Mouse (Mus musculus) thymus, postnatal 4 days (tissue): ENCODE measurements around the gene Prkce.

ENCODE experiments used
- DNase-seq: peaks from one replicate; pipeline ENCODE4 v3.0.0; 2021

Gene Prkce

DNA sequence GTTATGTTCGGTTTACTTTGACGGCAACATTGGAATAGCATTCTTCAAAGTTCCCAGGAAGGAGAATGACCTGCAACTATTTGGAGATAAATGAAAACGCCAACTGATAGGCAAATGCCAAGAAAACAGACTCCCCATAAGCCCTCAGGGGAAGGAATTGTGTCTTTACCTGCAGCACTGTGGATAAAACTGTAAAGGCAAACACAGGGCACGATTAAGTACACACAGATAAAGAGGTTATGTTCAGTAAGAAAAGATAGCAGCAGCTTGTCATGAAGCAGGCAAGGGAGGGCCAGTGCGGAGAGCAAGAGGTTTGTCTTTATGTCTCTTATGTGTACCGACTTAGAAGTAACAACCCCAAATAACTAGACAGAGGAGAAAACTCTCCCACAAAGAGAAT lies 326.9 kb downstream of the Prkce start:
- no peak for DNase-seq

DNA sequence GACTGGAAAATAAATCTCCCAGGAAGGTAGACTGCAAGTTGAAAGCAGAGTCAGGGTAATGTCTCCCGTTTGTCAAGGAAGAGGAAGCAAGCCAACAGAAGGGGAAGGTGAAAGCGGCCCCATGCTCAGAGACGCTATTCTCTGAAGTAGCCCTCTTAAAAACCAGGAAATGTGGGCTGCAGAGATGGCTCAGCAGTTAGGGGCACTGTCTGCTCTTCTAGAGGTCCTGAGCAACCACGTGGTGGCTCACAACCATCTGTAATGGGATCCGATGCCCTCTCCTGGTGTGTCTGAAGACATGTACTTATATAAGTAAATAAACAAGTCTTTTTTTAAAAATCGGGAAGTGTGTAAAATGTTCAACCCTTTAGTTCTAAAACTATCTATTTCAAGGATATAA lies 327.3 kb downstream of the Prkce start:
- no peak for DNase-seq

DNA sequence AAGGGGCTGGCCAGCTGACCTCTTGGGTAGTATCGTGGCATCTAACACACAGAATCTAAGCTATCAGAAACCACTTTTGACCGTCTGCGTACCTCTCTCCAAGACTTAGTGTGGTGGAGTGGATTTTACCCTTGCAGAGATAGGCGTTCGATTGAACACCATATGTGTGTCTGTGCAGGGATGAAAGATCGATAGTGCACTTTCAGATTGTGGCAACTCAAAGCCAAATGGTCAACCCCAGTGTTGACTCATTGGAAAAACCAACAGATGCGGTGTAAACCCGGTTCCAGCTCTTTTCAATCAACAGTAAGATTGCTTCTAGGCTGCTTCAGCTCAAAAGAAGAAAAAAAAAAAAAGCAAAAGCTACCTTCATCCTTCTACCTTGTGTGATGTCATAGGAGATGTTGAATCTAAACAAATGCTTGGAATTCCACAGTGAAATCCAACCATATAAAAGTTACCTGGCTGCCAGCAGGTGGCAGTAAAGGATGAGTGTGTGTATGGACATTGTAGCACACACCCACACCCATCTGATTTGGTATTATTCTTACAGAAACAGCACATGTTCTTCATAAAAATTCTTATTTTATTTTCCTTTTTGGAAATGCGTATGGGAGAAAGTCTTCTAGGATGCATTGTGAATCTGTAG lies 328.7 kb downstream of the Prkce start:
- DNase-seq: peak; percentile 62

DNA sequence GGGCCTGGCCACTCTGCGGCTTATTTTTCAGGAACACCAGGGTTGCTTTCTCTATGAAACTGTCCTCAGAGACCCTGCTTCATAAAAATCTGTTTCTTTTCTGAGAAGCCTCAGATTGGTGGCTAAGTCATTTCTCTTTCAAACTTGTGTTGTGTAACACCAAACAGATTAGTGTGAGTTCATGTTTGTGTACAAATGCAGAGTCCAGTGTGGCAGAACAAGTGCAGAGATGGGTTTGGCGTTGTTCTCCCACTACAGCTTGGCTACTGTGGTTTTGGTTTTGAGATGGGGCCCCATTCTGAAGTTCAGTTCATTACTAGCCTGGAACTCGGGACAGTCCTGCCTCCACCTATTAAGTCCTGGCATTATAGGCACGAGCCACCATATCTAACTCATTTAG lies 329.7 kb downstream of the Prkce start:
- no peak for DNase-seq

DNA sequence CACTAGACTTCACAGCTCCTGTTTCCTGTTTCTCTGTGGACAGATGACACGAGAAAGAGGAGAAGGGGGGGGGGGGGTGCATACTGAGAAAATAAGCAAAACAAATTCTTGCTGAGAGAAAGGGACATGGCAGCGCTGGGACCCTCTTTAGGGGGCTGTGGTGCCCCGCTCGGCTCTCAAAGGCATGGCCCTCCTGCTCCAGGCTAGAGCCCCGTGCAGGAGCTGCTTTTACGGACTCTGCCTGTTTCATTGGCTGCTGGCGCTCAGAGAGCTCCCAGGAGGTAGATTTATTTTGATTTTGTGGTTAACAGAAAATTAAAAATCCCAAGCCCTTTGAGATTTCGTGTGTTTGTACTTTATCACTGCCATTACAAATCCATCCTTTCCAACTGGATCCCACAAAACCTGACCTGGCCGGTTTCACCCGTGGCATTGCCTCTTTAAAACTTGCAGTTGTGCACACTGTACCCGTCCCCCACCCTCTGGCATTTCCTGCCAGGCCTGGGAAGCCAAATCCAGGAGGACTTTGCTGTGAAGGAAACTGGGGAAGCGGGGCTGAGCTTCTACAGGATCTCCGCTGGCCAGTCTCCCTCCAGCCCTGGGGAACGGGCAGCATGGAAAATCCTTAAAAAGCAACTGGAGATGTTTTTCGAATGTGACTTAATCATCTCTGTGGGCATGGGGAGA lies 331.9 kb downstream of the Prkce start:
- no peak for DNase-seq

DNA sequence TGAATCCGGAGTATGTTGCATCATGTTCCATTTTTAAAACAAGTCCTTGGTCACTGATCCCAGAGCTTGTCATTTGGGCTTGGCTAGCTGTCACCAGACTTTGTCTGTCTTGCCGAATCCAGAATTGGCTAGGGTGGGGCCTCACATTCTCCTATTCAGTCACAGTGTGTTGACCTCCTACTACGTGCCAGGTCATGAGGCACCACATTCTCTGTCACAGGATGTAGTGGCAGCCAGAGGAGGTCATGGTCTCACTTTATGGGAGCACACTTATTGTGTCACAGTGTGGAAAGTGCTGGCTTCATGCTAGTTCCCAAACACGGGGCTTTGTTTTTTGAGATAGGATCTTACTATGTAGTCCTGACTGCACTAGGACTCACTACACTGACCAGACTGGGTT lies 333.8 kb downstream of the Prkce start:
- no peak for DNase-seq

DNA sequence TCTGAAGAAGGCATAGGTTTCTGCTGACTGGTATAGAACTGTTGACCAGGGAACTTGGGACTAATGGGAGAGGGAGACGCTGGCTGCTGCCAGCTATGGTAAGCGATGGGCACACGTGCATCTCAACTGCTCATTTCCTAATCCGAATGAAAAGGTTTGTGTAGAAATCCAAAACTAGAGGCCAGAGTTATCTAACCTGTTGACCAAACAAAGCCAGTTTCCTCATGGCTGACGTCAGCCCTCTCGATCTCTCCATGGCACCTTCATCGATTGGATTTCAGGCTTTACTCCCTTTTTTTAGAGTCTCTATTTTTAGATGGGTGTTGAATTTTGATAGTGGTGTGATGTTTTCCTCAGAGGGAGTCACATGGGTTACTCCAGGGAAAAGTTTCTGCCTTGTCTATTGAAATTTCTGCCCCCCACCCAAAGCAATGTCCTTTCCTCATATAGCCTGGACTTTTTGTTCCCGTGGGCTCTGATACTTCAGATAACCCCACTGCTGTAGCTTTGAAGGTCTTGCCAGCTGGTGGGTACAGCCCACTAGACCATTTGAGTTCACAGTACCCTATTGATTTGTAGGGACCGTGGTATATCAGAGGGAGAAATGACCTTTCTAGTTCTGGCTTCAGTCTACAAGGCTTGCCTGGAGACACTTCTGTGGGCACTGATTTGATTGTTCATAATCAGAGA lies 335.8 kb downstream of the Prkce start:
- no peak for DNase-seq

DNA sequence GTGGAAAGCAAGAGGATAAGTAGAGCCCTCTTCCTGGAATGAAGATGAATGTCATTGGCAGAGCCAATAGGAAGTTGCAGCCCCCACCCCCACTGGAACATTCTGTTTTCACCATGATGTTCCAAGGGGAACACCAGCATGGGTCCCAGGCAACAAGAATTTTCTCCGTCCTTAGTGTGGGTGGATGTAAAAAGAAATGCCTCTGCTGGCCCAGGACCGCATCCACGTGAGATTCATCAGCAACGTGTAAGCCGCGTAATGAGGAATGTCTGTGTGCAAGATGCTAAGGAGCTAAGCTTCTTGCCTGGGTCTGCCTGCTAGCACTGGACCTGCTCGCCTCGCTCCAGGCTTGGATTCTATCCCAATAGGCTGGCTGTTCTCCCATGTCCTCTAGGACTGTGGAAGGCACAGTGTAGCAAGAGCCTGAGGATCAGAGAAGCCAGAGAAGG lies 337.6 kb downstream of the Prkce start, which contains the start of gene Gm10309:
Gm10309 (minus strand) TSS at position 50 of the 449 bp plus-strand sequence.
- DNase-seq: no peak

DNA sequence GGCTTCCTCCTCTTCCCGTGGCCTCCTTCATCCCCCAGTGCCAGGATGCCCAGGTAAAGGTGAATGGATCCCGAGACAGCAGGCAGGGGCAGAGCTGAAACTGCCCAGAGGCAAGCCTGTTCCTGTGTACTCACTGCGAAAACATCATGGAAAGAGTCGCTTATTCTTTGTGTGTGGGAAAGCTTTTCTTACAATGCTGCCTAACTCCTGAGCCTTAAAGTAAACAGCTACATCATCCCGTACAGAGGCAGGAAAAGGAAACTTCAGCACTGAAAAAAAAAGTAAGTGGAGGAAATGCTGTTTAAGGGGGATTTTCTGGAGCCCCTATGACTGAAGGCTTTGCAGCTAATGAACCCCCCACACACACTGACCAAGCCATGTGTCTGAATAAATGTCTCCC lies 339.3 kb downstream of the Prkce start:
- DNase-seq: no peak

DNA sequence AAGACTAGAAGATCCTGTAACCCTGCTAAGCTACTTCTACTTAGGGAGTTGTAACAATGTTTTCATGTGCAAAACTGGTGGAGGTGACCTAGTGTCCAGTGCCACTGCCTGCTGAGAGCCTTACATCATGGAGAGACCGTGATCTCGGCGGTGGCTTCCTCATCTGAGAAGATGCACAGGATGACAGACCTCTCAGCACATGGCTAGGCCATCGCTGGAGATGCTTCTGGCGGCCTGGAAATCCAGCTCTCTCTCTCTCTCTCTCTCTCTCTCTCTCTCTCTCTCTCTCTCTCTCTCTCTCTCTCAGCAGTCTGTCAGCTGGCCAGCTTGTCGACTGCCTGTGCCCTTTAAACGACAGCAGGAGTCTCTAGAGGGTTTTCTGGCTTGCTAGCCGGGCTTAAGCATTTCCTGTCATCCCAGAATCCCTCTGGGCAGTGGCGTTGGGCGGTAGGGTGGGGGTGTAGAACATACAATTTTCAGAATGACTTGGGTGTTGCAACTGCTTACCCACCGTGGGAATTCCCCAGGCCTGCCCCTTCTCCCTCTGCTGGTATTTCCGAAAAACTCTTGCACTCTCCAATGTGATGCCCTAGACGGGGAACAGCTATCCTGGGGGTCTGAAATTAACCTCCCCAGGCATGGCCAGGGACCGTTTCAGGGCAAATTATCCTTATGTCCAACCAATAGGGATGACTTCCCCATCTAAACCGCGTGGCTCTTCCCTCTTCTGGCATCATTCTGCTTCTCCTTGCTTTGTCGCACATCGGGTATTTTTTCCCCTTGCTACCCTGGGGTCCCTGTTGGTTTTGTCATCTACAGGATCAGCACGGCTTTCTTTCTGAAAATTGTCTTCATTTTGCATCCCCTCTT lies 340.0 kb downstream of the Prkce start:
- DNase-seq: no peak

DNA sequence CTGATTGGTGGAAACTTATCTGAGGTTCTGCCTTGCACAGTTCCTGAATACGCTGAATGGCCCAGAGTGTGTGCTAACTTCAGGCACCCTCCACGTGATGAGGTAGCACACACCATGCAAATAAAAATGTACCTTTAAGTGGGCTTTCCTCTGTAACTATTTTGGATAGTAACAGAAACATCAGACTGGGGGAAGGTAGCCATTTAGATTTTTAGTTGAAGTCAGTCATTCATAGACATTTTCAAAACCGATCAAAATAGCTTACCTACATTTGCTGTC lies 340.6 kb downstream of the Prkce start:
- DNase-seq: no peak

DNA sequence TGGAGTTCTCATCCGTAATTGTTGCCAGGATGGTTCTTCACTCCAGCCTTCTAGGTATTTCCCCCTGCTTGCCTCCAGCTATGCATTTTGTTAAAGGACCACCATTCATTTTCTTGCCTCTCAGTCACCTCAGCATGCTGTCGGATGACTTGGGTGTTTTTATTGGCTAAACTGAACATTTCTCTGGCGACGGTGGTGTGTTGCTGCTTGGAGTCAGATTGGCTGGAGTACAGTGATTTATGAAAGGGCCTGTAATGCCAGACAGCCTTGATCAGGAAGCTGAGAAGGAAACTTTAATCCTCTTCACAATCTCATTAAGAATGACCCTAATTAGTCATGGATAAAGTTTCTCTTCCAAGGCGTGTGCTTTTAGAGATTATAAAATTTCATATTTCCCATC lies 342.3 kb downstream of the Prkce start:
- no peak for DNase-seq

DNA sequence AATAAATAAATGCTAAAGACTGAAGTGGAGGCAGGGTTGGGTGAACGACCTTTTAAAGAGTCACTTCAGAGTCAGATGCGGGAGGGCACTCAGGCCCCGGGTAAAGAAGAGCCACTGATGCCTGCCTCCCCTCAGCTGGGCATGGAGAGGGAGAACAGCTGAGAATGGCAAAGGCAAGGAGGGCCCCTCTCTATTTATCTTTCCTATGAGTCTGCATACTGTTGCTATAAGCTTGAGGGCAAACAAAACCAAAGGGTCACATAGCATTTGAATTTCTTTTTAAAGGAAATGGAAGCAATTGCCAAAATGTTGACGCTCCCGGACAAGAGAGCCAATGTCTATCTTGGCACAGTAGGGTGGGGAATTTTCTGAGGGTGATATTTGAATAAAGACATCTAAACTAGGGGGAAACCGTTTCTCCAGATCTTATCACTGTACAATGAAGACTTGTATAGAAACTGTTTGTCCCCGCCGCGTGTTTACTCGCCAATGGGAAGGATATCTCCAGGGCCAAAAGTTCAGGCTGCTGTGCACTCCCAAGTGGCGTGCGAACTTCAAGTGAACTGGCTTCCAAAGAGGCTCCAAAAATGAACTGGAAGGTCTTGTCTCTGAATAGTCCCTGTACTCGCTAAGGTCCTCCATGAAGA lies 347.5 kb downstream of the Prkce start:
- DNase-seq: no peak

DNA sequence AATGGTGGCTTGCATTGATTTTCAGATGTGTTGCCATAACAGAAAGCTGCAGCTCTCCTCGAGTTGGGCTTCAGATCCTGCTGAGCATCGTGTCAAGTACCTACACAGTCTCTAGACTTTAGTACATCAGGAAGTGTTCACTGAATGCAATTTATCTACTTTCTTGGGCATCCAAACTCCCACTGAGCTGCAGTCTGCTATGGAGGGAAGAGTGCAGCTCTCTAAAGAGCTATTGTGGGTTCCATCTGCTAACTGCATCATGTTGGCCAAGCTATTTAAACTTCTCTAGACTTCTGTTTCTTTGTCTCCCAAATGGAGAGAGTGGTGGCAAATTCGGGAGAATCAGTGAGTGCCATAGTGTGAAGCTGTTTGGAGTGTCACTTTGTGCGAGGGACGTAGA lies 349.0 kb downstream of the Prkce start:
- no peak for DNase-seq

DNA sequence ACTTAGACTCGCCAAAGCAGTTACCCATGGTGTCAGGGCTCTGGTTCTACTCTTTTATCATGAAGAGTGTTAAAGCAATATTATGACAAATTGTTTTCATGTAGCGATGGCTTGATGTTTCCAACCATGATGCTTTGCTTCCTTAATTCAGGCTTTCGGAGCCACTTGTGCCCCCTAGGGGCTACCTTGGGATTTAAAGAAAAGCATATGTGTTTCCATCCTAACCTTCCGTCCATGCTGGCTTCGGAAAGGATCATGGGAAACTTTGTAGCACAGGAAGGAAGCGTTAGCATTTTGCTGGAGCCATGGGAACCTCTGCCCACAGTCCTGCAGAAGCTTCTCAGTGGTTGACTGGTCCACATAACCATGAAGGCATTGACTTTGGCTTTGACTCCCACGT lies 351.0 kb downstream of the Prkce start:
- DNase-seq: no peak

DNA sequence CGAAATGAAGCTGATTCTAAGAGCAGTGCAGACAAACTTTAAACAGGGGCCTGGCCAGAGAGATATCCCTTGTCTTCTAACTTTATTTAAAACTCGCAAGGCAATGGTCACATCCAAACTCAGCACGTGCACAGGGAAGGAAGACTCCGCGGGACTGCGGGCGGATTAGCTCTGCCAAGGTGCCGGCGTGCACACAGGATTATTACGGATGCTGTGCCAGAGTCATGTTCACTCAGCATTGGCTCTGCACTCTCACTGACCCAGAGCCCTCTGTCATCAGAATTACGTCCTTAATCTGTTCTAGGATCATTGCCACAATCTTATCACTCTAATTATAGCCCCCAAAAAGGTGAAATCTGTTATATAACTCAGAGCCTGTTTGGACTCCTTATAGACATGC lies 353.7 kb downstream of the Prkce start:
- DNase-seq: no peak

DNA sequence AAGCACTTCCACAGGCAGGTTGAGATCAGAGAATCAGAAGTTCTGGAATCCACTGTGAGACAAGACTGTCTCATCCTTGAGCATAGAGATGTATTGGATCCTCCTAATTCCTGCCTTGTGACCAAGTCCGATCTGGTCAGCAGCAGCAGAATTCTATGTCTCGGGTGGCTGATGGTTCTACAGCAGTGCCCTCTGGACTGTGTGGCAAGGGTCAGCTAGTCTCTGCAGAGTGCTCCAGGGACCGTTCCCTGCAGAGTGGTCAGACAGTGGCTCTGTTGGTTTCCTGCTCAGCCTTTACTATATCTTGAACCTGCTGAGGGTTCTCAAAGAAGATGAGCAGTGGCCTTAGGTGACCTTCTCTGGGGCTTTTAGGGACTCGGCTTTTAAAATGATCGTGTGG lies 355.1 kb downstream of the Prkce start:
- DNase-seq: no peak

DNA sequence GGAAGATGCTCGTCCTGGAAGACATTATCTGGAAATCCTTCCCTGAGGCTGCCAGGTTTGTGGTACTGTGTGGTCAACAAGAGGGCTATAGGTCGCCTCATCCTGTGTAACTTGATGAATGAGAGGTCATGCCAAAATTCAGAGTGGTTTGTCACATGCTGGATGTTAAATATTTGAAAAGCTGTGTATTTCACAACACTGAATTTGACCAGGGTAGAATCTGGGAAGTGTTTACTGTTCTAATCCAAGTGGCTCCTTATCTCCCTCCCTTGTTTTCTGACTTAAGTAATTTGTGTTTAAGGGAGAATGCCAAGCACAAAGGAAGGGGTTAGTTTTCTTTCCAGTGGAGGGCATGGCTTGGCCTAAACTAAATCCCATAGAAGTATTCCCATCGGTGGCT lies 355.8 kb downstream of the Prkce start:
- DNase-seq: no peak

DNA sequence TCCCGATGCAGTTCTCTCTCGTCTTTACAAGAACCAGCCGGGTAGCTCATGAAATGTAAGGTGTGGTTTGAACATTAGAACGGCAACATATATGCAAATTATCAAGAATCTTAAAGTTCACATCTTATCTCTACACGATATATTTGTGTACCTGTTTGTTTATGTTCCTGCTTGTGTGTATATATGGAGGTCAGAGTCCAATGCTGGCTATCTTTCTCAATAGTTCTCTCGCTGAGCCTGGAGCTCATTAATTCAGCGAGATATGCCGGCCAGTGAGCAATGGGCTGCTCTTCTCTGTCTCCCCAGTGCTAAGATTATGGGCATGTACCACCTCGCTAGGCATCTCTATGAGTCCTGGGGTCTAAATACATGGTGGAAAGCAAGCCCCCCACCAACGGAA lies 356.3 kb downstream of the Prkce start:
- DNase-seq: no peak

DNA sequence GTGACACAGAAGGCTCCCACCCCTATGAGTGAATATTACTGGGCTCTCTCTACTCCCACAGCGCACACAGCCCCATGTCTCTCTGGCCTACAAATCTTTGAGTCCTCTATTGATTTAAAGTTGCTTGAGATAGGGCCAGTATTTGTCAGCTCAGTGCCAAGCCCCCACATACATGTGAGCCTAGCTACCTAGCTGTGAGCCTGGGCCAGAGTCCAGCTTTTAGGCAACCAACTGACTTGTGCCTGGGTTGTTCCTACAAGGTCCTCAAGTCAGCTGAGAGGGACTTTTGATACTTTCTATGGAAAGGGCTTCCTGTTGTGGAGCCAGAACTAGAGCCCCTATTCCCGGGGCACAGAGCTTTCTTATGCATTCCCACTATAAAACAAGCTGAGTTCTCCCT lies 357.5 kb downstream of the Prkce start:
- DNase-seq: no peak

DNA sequence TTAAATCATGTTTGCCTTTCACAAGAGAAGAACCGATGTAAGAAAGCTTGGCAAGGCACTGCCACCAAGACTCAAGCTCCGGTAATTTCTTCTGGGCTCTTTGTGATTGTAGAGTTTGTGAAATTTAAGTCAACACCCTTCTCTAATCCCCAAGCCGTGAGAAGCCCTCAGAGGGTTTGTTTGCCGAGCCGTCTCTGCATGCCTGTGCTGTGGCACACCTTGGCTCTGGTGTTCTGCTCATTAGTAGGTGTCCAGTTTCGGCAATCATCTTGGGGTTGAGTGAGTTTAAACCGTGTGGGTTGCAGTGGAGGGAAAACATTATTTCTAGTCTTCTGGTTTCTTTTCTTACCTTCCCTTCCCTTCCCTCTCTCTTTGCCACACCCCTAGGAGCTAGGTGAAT lies 358.4 kb downstream of the Prkce start:
- no peak for DNase-seq

DNA sequence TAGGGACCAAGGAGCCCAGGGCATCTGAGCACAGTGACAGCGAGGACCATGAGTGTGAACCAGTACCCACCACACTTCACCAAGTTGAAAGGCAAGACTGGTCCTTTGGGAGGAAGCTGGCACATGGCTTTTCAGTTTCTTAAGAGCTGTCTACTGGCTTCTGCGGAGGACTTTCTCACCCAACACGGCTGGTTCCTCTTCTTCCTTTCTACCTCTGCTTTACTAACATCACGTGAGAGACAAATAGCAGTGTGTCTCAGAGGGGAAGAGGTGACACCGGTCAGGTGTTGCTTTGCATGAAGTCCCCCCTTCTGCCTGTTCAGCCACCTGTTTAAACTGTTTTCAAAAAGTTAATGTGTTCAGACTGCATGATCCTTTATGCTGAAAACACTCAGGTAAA lies 359.7 kb downstream of the Prkce start:
- no peak for DNase-seq

DNA sequence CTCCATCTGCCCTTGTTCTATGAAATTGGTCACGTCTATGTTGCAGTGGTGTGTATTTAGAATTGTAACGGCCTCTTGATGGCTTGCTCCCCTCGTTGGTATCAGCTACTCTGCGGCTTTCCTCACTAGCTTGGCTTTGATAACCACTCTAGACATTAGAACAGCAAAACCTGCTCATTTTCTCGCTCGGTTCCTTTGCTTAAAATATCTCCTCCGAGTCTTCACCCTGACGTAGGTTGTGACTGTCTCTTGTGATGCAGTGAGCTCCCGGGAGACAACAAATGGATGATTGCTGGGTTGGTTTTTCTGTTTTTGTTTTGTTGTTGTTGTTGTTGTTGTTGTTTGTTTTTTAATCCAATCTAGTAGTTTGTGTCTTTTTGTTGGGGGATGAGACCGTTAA lies 361.4 kb downstream of the Prkce start:
- DNase-seq: no peak
